Mouse (Mus musculus) stomach, postnatal 0 days (tissue): ENCODE results near the gene Vwc2. TPM values are rescaled to one million over a fixed set of nuclear protein-coding genes. Genes with fewer than 3 reads are reported as not detected.

ENCODE experiments used
- ATAC-seq: fragments of 200-750 bp; cut with Nextera tagmentation; 2 replicates; pipeline ENCODE4 v1.8.0; 2017; ENCODE audit not compliant: low FRiP score, low TSS enrichment
- DNase-seq: peaks from one replicate; pipeline ENCODE4 v3.0.0-alpha.2; 2016; ENCODE audit warnings: low spot score
- H3K27ac ChIP-seq: fragments of 300-500 bp; sonication (generic); replicated peaks from 2 replicates; pipeline ENCODE4 v1.5.1; 2014; ENCODE audit warnings: mild to moderate bottlenecking, control low read depth
- H3K27me3 ChIP-seq: fragments of 300-500 bp; sonication (generic); 2 replicates; pipeline ENCODE4 v1.6.1; 2014; ENCODE audit warnings: low read length; ENCODE audit not compliant: control insufficient read depth, insufficient read depth
- H3K36me3 ChIP-seq: fragments of 300-500 bp; sonication (generic); 2 replicates; pipeline ENCODE4 v1.6.1; 2014; ENCODE audit warnings: low read length, mixed read lengths; ENCODE audit not compliant: control insufficient read depth, insufficient read depth
- H3K4me1 ChIP-seq: fragments of 300-500 bp; sonication (generic); replicated peaks from 2 replicates; pipeline ENCODE4 v1.6.1; 2014; ENCODE audit warnings: antibody characterized with exemption; ENCODE audit not compliant: control insufficient read depth, insufficient read depth
- H3K4me2 ChIP-seq: fragments of 300-500 bp; sonication (generic); replicated peaks from 2 replicates; pipeline ENCODE4 v1.6.1; 2014; ENCODE audit warnings: low read depth, mild to moderate bottlenecking, control low read depth, moderate library complexity
- H3K4me3 ChIP-seq: fragments of 300-500 bp; sonication (generic); 2 replicates; pipeline ENCODE4 v1.5.1; 2014; ENCODE audit warnings: low read depth, low read length, control low read depth
- H3K9ac ChIP-seq: fragments of 300-500 bp; sonication (generic); 2 replicates; pipeline ENCODE4 v1.6.1; 2014; ENCODE audit warnings: mild to moderate bottlenecking, low read length, control low read depth, mixed read lengths
- H3K9me3 ChIP-seq: fragments of 300-500 bp; sonication (generic); 2 replicates; pipeline ENCODE4 v1.6.1; 2016; ENCODE audit warnings: low read length; ENCODE audit not compliant: control insufficient read depth
- CTCF ChIP-seq: IDR thresholded peaks from 2 replicates; pipeline ENCODE4 v1.5.1; 2016; ENCODE audit warnings: antibody characterized with exemption, low read depth, mild to moderate bottlenecking, moderate library complexity
- EP300 ChIP-seq: optimal IDR thresholded peaks from 2 replicates; pipeline ENCODE3; 2016; ENCODE audit warnings: antibody characterized with exemption
- WGBS: fragments of 180-500 bp; shearing (Covaris S2); extraction: QIAGEN DNeasy Blood & Tissue Kit; methylation state at CpG from one replicate; pipeline ENCODE4 v1.1.7; 2014; 5-methylcytosine and 5-hydroxymethylcytosine counted together
- polyA plus RNA-seq: library from polyadenylated mRNA; unstranded; fragments of >200 nt; fragmentation: Nextera tagmentation; extraction: Ambion mirVana; gene quantifications from 2 replicates; pipeline ENCODE4 v1.2.1, GENCODE M21; 2015

Vwc2 gene
- polyA plus RNA-seq, 1 experiment from 2014 or later: 0.62 TPM

- no peak for TF ChIP-seq EP300
- TF ChIP-seq CTCF: no peak
- ATAC-seq (no peak), DNase-seq (no peak)
- H3K27me3 ChIP-seq: no peaks in the 10 kb centered on the region
- H3K9ac ChIP-seq: no peak overlapping the region
- H3K27ac ChIP-seq: no peak overlapping the region
- no peak overlapping the region for H3K4me3 ChIP-seq
- H3K9me3 ChIP-seq: no peaks in the 10 kb centered on the region
- H3K36me3 ChIP-seq: no peaks in the 10 kb centered on the region
- H3K4me1 ChIP-seq: no peaks in the 10 kb centered on the region
- no peak overlapping the region for H3K4me2 ChIP-seq
These were observed 166.1 kb downstream of the Vwc2 start for GRCm38 (mm10) chr11:11280128-11280527.

GRCm38 (mm10) chr11:11283512-11283911 is 169.5 kb downstream of the Vwc2 start:
- Histone ChIP-seq H3K4me3 (no peak overlapping the region), H3K27me3 (no peaks in the 10 kb centered on the region), H3K9me3 (no peaks in the 10 kb centered on the region), H3K9ac (no peak overlapping the region), H3K36me3 (no peaks in the 10 kb centered on the region), H3K4me1 (no peaks in the 10 kb centered on the region), H3K4me2 (no peak overlapping the region), H3K27ac (no peak overlapping the region)
- WGBS: 74% methylated on average over 3 of the region's 3 CpGs
- DNase-seq: no peak
- no peak for ATAC-seq
- TF ChIP-seq EP300 (no peak), CTCF (no peak)
